Comparison of ENCODE assay signal across 12 mouse cellular contexts in genomic region chr19:21127079-21127745, GRCm38 (mm10).
DNase-seq lines count a peak whose midpoint lies in the region; ATAC-seq and TF ChIP-seq lines count a peak whose summit lies in the region.
"Had no signal": no experiment of that assay in that cellular context is flagged by ENCODE, and none has a peak within 500 bp of the region (broad histone marks: within the 10 kb centered on the region; RNA-seq: fewer than 3 reads in every experiment).

No protein-coding gene starts in this region.

- intact Hi-C loops in gastrocnemius, postnatal 36 days (cut with DNase I) = no loop called here

- peak; percentile 35; the same call in 1 of the 2 replicates for ATAC-seq in liver, embryonic 16.5 days (ENCODE audit: low read depth)
- ATAC-seq in liver, embryonic 11.5 days (replicated peaks; ENCODE audit: low FRiP score) = no peak; the same call in 1 of the 2 replicates

- no peaks in the 10 kb centered on the region for H3K4me1 ChIP-seq in liver, embryonic 16.5 days (ENCODE audit: control insufficient read depth, low read depth, low read length)
- H3K4me1 ChIP-seq in liver, embryonic 11.5 days (replicated peaks; ENCODE audit: control insufficient read depth, insufficient read depth, low read length) = no peaks in the 10 kb centered on the region
- peaks cover 6% of the 10 kb centered on the region; the same call in 1 of the 2 replicates for H3K4me1 ChIP-seq in small intestine, adult 2 months (ENCODE audit: control insufficient read depth, insufficient read depth, insufficient read length, low read length)

- 46% methylated on average over 8 of the region's 8 CpGs for WGBS in liver, embryonic 16.5 days (ENCODE audit: insufficient replicate concordance)
- 72% methylated on average over 8 of the region's 8 CpGs for WGBS in liver, embryonic 11.5 days
- 73% methylated on average over 8 of the region's 8 CpGs for WGBS in small intestine, adult 2 months

- H3K27ac ChIP-seq in liver, embryonic 16.5 days (ENCODE audit: low read length) = no peak overlapping the region
- no peak overlapping the region; the same call in 1 of the 2 replicates for H3K27ac ChIP-seq in liver, embryonic 11.5 days (ENCODE audit: low read depth, low read length)
- peak overlapping the region; percentile 60 for H3K27ac ChIP-seq in small intestine, adult 2 months (ENCODE audit: insufficient read depth, low read depth, low read length)

- TF ChIP-seq POLR2A in small intestine, adult 2 months (IDR thresholded peaks at IDR 0.05; ENCODE audit: low read depth, low read length) = no peak

- no peaks in the 10 kb centered on the region for H3K27me3 ChIP-seq in liver, embryonic 16.5 days (ENCODE audit: control insufficient read depth, insufficient read depth, low read depth, low read length)
- no peaks in the 10 kb centered on the region for H3K27me3 ChIP-seq in liver, embryonic 11.5 days (replicated peaks; ENCODE audit: control insufficient read depth, insufficient read depth, low read length)
- no peaks in the 10 kb centered on the region for H3K27me3 ChIP-seq in small intestine, adult 2 months (ENCODE audit: control insufficient read depth, insufficient read depth, low read length)

- no peak for TF ChIP-seq CTCF in small intestine, adult 2 months (IDR thresholded peaks at IDR 0.05; ENCODE audit: extremely low read depth, insufficient read length, insufficient replicate concordance, low read depth, low read length)

- peak; percentile 24 for DNase-seq in adrenal gland, adult 2 months
- DNase-seq in adrenal gland, postnatal 10 days = no peak
- no peak for DNase-seq in liver, embryonic 11.5 days (ENCODE audit: low spot score)
- peak; percentile 9 to 47 for DNase-seq in kidney, postnatal 25 days
- no peak for DNase-seq in Muller cell, postnatal 12 days (ENCODE audit: inconsistent ontology term)
- no peak for DNase-seq in gastrocnemius, postnatal 36 days
- DNase-seq: adrenal gland, postnatal 14 days; cerebellum, postnatal 25 days; spleen, adult 18-20 months; thymus, postnatal 4 days had no signal

- no peak overlapping the region for H3K4me3 ChIP-seq in liver, embryonic 16.5 days (ENCODE audit: low read depth, low read length)
- no peak overlapping the region for H3K4me3 ChIP-seq in liver, embryonic 11.5 days (ENCODE audit: low read depth, low read length)
- no peak overlapping the region for H3K4me3 ChIP-seq in small intestine, adult 2 months (ENCODE audit: low read depth, low read length)

- no peak overlapping the region for H3K9ac ChIP-seq in liver, embryonic 16.5 days (ENCODE audit: low read depth, low read length)
- H3K9ac ChIP-seq in liver, embryonic 11.5 days (ENCODE audit: low read depth, low read length) = no peak overlapping the region

- H3K36me3 ChIP-seq in liver, embryonic 16.5 days (ENCODE audit: control insufficient read depth, insufficient read depth) = no peaks in the 10 kb centered on the region
- no peaks in the 10 kb centered on the region for H3K36me3 ChIP-seq in liver, embryonic 11.5 days (ENCODE audit: control insufficient read depth, insufficient read depth, low read length)
- H3K36me3 ChIP-seq in small intestine, adult 2 months (ENCODE audit: control insufficient read depth, insufficient read depth, low read length) = no peaks in the 10 kb centered on the region

- H3K9me3 ChIP-seq in liver, embryonic 16.5 days (replicated peaks; ENCODE audit: control insufficient read depth, low read length) = no peaks in the 10 kb centered on the region
- H3K9me3 ChIP-seq in liver, embryonic 11.5 days (ENCODE audit: control insufficient read depth, low read length) = no peaks in the 10 kb centered on the region

- H3K4me2 ChIP-seq in liver, embryonic 16.5 days (ENCODE audit: low read depth, low read length) = no peak overlapping the region
- H3K4me2 ChIP-seq in liver, embryonic 11.5 days = no peak overlapping the region

Comparison
In these comparisons a context has a peak if more than half of its experiments do, and no peak if none do; other contexts are left out.
1. DNase-seq: peak in adrenal gland, adult 2 months (single experiment) and kidney, postnatal 25 days (2 of 2); none in adrenal gland, postnatal 10 days (single experiment), liver, embryonic 11.5 days (single experiment), Muller cell, postnatal 12 days (single experiment) and gastrocnemius, postnatal 36 days (0 of 2).